Mouse (Mus musculus) C2C12 (cell line): ENCODE results near the gene Krtap10-10.

Source experiments
- CEBPB ChIP-seq: IDR thresholded peaks from one replicate; pipeline ENCODE4 v1.6.1; 2011; ENCODE audit warnings: low read depth, mild to moderate bottlenecking, control low read depth, moderate library complexity
- CTCF ChIP-seq: IDR thresholded peaks from one replicate; pipeline ENCODE4 v1.5.1; 2011; ENCODE audit not compliant: control insufficient read depth, insufficient read depth, insufficient read length
- FOSL1 ChIP-seq: IDR thresholded peaks from one replicate; pipeline ENCODE4 v1.8.0; 2011; ENCODE audit warnings: mild to moderate bottlenecking, low read length; ENCODE audit not compliant: poor library complexity, insufficient read depth, severe bottlenecking
- MAX ChIP-seq: IDR thresholded peaks from one replicate; pipeline ENCODE4 v1.6.1; 2011; ENCODE audit warnings: mild to moderate bottlenecking, control low read depth
- MYOD1 ChIP-seq: IDR thresholded peaks from one replicate; pipeline ENCODE4 v1.6.1; 2011; ENCODE audit warnings: low read depth; ENCODE audit not compliant: control insufficient read depth, insufficient read length
- MYOG ChIP-seq: IDR thresholded peaks from one replicate; pipeline ENCODE4 v1.6.1; 2011; ENCODE audit not compliant: control insufficient read depth, insufficient read length; ENCODE audit errors: extremely low read depth
- USF1 ChIP-seq: IDR thresholded peaks from one replicate; pipeline ENCODE4 v1.6.1; 2011; ENCODE audit warnings: low read depth, mild to moderate bottlenecking, control low read depth, moderate library complexity

- TF ChIP-seq MAX (no peak), CTCF (no peak), USF1 (no peak), MYOG (no peak), CEBPB (no peak), MYOD1 (no peak), FOSL1 (no peak)
Observed at GRCm38 (mm10) chr10:77788621-77789020, 47.1 kb upstream of the Krtap10-10 start.
